Comparison of ENCODE assay signal across 8 mouse cellular contexts in genomic region chr17:71671840-71672546, GRCm38 (mm10). TPM values are rescaled to one million over a fixed set of nuclear protein-coding genes. Genes with fewer than 3 reads are reported as not detected.
DNase-seq lines count a peak whose midpoint lies in the region; ATAC-seq and TF ChIP-seq lines count a peak whose summit lies in the region.

No protein-coding gene starts in this region.

- no peaks in the 10 kb centered on the region for H3K27me3 ChIP-seq in liver, embryonic 13.5 days
- H3K27me3 ChIP-seq in testis, adult 2 months (ENCODE audit: control insufficient read depth, insufficient read depth, low read length), result no peaks in the 10 kb centered on the region

- H3K4me2 ChIP-seq in liver, embryonic 13.5 days, result no peak overlapping the region

- WGBS in liver, embryonic 13.5 days (ENCODE audit: insufficient replicate concordance), result 50% methylated on average over 17 of the region's 17 CpGs

- no peak for TF ChIP-seq POLR2A in testis, adult 2 months (IDR thresholded peaks at IDR 0.05; ENCODE audit: control insufficient read depth, low read depth, low read length)

- H3K36me3 ChIP-seq in liver, embryonic 13.5 days, result no peaks in the 10 kb centered on the region
- H3K36me3 ChIP-seq in testis, adult 2 months (ENCODE audit: control insufficient read depth, insufficient read depth, low read length), result no peaks in the 10 kb centered on the region

- TF ChIP-seq CTCF in left cerebral cortex, adult 2 months (IDR thresholded peaks at IDR 0.05), result peak; percentile 56
- peak; percentile 45 for TF ChIP-seq CTCF in testis, adult 2 months (IDR thresholded peaks at IDR 0.05; ENCODE audit: control insufficient read depth, insufficient read depth, insufficient replicate concordance, low read depth, low read length)

- intact Hi-C loops in left cerebral cortex, adult 2 months (cut with DNase I), result loop anchor here (5.0 kb wide), 1 partner anchor 110 kb away; no protein-coding TSS in a partner anchor
- intact Hi-C loops in left cerebral cortex, postnatal 25 days (cut with DNase I), result loop anchor here (5.0 kb wide), 1 partner anchor 110 kb away; no protein-coding TSS in a partner anchor

- no peak for ATAC-seq in liver, embryonic 13.5 days (ENCODE audit: low read depth)

- no peak overlapping the region for H3K27ac ChIP-seq in left cerebral cortex, adult 2 months
- H3K27ac ChIP-seq in liver, embryonic 13.5 days, result no peak overlapping the region
- H3K27ac ChIP-seq in testis, adult 2 months (ENCODE audit: control insufficient read depth, insufficient read depth, low read depth, low read length), result no peak overlapping the region

- no peak overlapping the region for H3K4me3 ChIP-seq in left cerebral cortex, adult 2 months
- H3K4me3 ChIP-seq in liver, embryonic 13.5 days (replicated peaks), result no peak overlapping the region
- H3K4me3 ChIP-seq in testis, adult 2 months (ENCODE audit: control insufficient read depth, low read depth, low read length), result no peak overlapping the region

- no peak overlapping the region for H3K9ac ChIP-seq in liver, embryonic 13.5 days

- H3K9me3 ChIP-seq in liver, embryonic 13.5 days (replicated peaks), result no peaks in the 10 kb centered on the region

- peak; percentile 70 for DNase-seq in adrenal gland, postnatal 14 days
- DNase-seq in adrenal gland, adult 8-10 months, result no peak
- DNase-seq in left cerebral cortex, adult 2 months (ENCODE audit: extremely low spot score in 1 of 2, low spot score in 2 of 2), result no peak
- no peak for DNase-seq in left cerebral cortex, adult 9 months (ENCODE audit: low spot score in 2 of 2)
- peak; percentile 37 for DNase-seq in c-Kit-positive CD71-positive TER-119-negative erythroid progenitor cells, embryonic 14.5 days (ENCODE audit: low read depth)
- DNase-seq in liver, embryonic 13.5 days, result peak; percentile 20
- no peak for DNase-seq in left cerebral cortex, postnatal 25 days (ENCODE audit: low spot score in 2 of 2)

- H3K4me1 ChIP-seq in liver, embryonic 13.5 days (replicated peaks), result no peaks in the 10 kb centered on the region
- peaks cover 4% of the 10 kb centered on the region; the same call in 1 of the 2 replicates for H3K4me1 ChIP-seq in testis, adult 2 months (ENCODE audit: control insufficient read depth, insufficient read depth, low read length)

RNA-seq across cellular contexts. Expression of gene Togaram2, which starts 1.1 kb away (rescaled TPM):
- not detected in 2 replicates for total RNA-seq in adrenal gland, postnatal 14 days (2021)
- under 1 TPM in 2 of 4 experiments, not detected in 2; 0.19 to 0.28 TPM for total RNA-seq in adrenal gland, adult 8-10 months (2022)
- 1 to 10 TPM; 3.3 to 3.8 TPM for total RNA-seq in left cerebral cortex, adult 2 months (2021)
- not detected in 2 replicates for polyA plus RNA-seq in liver, embryonic 13.5 days (2015; fragmentation: Nextera tagmentation; extraction: Ambion mirVana)
- polyA plus RNA-seq in testis, adult 2 months (2012; rRNA removed), result 1.7 TPM in 2 replicates
- total RNA-seq in left cerebral cortex, postnatal 25 days (2021), result 1 to 10 TPM; 2.4 to 3.4 TPM

RNA-seq across cellular contexts. Expression of gene Wdr43, which starts 56.3 kb away (rescaled TPM):
- total RNA-seq in adrenal gland, postnatal 14 days (2021), result 63.9 and 75.8 TPM in 2 replicates
- total RNA-seq in adrenal gland, adult 8-10 months (2022), result 10 to 100 TPM; 41.7 to 62.5 (median 54.4) TPM
- 10 to 100 TPM; 26.8 to 27.8 TPM for total RNA-seq in left cerebral cortex, adult 2 months (2021)
- 57.4 and 66.1 TPM in 2 replicates for polyA plus RNA-seq in liver, embryonic 13.5 days (2015; fragmentation: Nextera tagmentation; extraction: Ambion mirVana)
- polyA plus RNA-seq in testis, adult 2 months (2012; rRNA removed), result 4.0 and 5.7 TPM in 2 replicates
- 10 to 100 TPM; 23.5 to 28.8 TPM for total RNA-seq in left cerebral cortex, postnatal 25 days (2021)

Comparison
In these comparisons a context has a peak if more than half of its experiments do, and no peak if none do; other contexts are left out.
1. DNase-seq: peak in adrenal gland, postnatal 14 days (single experiment), c-Kit-positive CD71-positive TER-119-negative erythroid progenitor cells, embryonic 14.5 days (single experiment) and liver, embryonic 13.5 days (single experiment); none in adrenal gland, adult 8-10 months (single experiment), left cerebral cortex, adult 2 months (0 of 2), left cerebral cortex, adult 9 months (0 of 2) and left cerebral cortex, postnatal 25 days (0 of 2).